Comparison of ENCODE assay signal across 11 mouse cellular contexts in genomic region chr15:10746303-10747051, GRCm38 (mm10). TPM values are rescaled to one million over a fixed set of nuclear protein-coding genes. Genes with fewer than 3 reads are reported as not detected.
A peak's percentile ranks its signal among the peaks of the same experiment; 100 is the strongest.
DNase-seq lines count a peak whose midpoint lies in the region; ATAC-seq and TF ChIP-seq lines count a peak whose summit lies in the region.
"Had no signal": no experiment of that assay in that cellular context is flagged by ENCODE, and none has a peak within 500 bp of the region (broad histone marks: within the 10 kb centered on the region; RNA-seq: fewer than 3 reads in every experiment).

No protein-coding gene starts in this region.

- H3K79me2 ChIP-seq in myocyte (ENCODE audit: control insufficient read depth, insufficient read depth), result no peaks in the 10 kb centered on the region

- H3K9ac ChIP-seq in kidney, embryonic 16.5 days (replicated peaks; ENCODE audit: low read length), result no peak overlapping the region
- no peak overlapping the region for H3K9ac ChIP-seq in hindbrain, embryonic 13.5 days

- no peak overlapping the region for H3K4me2 ChIP-seq in kidney, embryonic 16.5 days (replicated peaks; ENCODE audit: low read depth, low read length)
- H3K4me2 ChIP-seq in hindbrain, embryonic 13.5 days, result no peak overlapping the region
- H3K4me2 ChIP-seq in myocyte (ENCODE audit: low read depth), result peak overlapping the region; percentile 58

- H3K4me3 ChIP-seq in kidney, embryonic 16.5 days (ENCODE audit: low read length), result no peak overlapping the region
- H3K4me3 ChIP-seq in hindbrain, embryonic 13.5 days, result no peak overlapping the region
- H3K4me3 ChIP-seq in myocyte, result no peak overlapping the region

- H3K9me3 ChIP-seq in kidney, embryonic 16.5 days (ENCODE audit: low read length), result no peaks in the 10 kb centered on the region
- no peaks in the 10 kb centered on the region for H3K9me3 ChIP-seq in hindbrain, embryonic 13.5 days

- H3K4me1 ChIP-seq in kidney, embryonic 16.5 days (ENCODE audit: insufficient read depth, low read length), result peaks cover 7% of the 10 kb centered on the region; the same call in 1 of the 2 replicates
- H3K4me1 ChIP-seq in hindbrain, embryonic 13.5 days (replicated peaks), result peaks cover 19% of the 10 kb centered on the region

- H3K27ac ChIP-seq in kidney, embryonic 16.5 days (ENCODE audit: low read length), result no peak overlapping the region
- peak overlapping the region; percentile 78 for H3K27ac ChIP-seq in hindbrain, embryonic 13.5 days

- H3ac ChIP-seq in myocyte (ENCODE audit: control insufficient read depth, insufficient read length), result no peak overlapping the region

- no peak for TF ChIP-seq POLR2A in myocyte (IDR thresholded peaks at IDR 0.05; ENCODE audit: insufficient read length, low read depth)

- DNase-seq in kidney, postnatal 14 days, result peak; percentile 18
- peak; percentile 71 for DNase-seq in embryo, embryonic 10.5 days (ENCODE audit: low spot score)
- DNase-seq in spleen, adult 12 weeks (ENCODE audit: low spot score), result no peak
- no peak for DNase-seq in left cerebral cortex, adult 9 months (ENCODE audit: low spot score in 2 of 2)
- DNase-seq in cerebellum, postnatal 14 days, result no peak
- DNase-seq: adrenal gland, postnatal 36 days; liver; right cerebral cortex, adult 18-20 months had no signal

- no peak for ATAC-seq in kidney, embryonic 16.5 days (ENCODE audit: low FRiP score, low TSS enrichment)
- peak; percentile 84 for ATAC-seq in hindbrain, embryonic 13.5 days (ENCODE audit: low FRiP score)

- 75% methylated on average over 4 of the region's 4 CpGs for WGBS in kidney, embryonic 16.5 days
- 27% methylated on average over 4 of the region's 4 CpGs for WGBS in hindbrain, embryonic 13.5 days

- no peaks in the 10 kb centered on the region for H3K27me3 ChIP-seq in kidney, embryonic 16.5 days (ENCODE audit: insufficient read depth, low read length)
- no peaks in the 10 kb centered on the region for H3K27me3 ChIP-seq in hindbrain, embryonic 13.5 days
- no peaks in the 10 kb centered on the region for H3K27me3 ChIP-seq in myocyte (ENCODE audit: control insufficient read depth, insufficient read depth, insufficient read length)

- H3K36me3 ChIP-seq in kidney, embryonic 16.5 days (ENCODE audit: insufficient read depth, low read length), result no peaks in the 10 kb centered on the region
- H3K36me3 ChIP-seq in hindbrain, embryonic 13.5 days, result no peaks in the 10 kb centered on the region
- H3K36me3 ChIP-seq in myocyte (ENCODE audit: control insufficient read depth, insufficient read depth), result no peaks in the 10 kb centered on the region

TF ChIP-seq in myocyte, 11 proteins besides CTCF, POLR2A, EP300 and RAD21:
- TF ChIP-seq MAX (IDR thresholded peaks at IDR 0.05; ENCODE audit: low read depth) (no peak), POLR2AphosphoS2 (IDR thresholded peaks at IDR 0.05; ENCODE audit: insufficient read length, low read depth) (no peak), E2F4 (IDR thresholded peaks at IDR 0.05; ENCODE audit: insufficient read depth) (no peak), TCF3 (IDR thresholded peaks at IDR 0.05; ENCODE audit: insufficient read length, low read depth) (no peak), CEBPB (IDR thresholded peaks at IDR 0.05; ENCODE audit: insufficient read depth, poor library complexity, severe bottlenecking) (no peak)

RNA-seq across cellular contexts. Expression of gene Rai14, which starts 32.1 kb away (rescaled TPM):
- 60.6 and 69.6 TPM in 2 replicates for polyA plus RNA-seq in kidney, embryonic 16.5 days (2015; fragmentation: Nextera tagmentation; extraction: Ambion mirVana)
- polyA plus RNA-seq in hindbrain, embryonic 13.5 days (2015; fragmentation: Nextera tagmentation; extraction: Ambion mirVana), result 19.1 and 26.4 TPM in 2 replicates
- polyA plus RNA-seq in myocyte (2012; fragmentation: generic; extraction: Trizol), result 27.4 TPM

Comparison
In these comparisons a context has a peak if more than half of its experiments do, and no peak if none do; other contexts are left out.
1. DNase-seq: peak in kidney, postnatal 14 days (single experiment) and embryo, embryonic 10.5 days (single experiment); none in spleen, adult 12 weeks (single experiment), left cerebral cortex, adult 9 months (0 of 2) and cerebellum, postnatal 14 days (0 of 2).